Mouse (Mus musculus): ENCODE measurements around the gene Lrrn4. TPM values are rescaled to one million over a fixed set of nuclear protein-coding genes. Genes with fewer than 3 reads are reported as not detected.

The Lrrn4 gene
- total RNA-seq, 2 experiments from 2014 or later, result 0.23 to 0.27 TPM

- no peak for DNase-seq (ENCODE audit: extremely low spot score in 1 of 2, low spot score in 2 of 2)
- Histone ChIP-seq H3K27ac (no peak overlapping the region), H3K4me3 (no peak overlapping the region)
- TF ChIP-seq CTCF (IDR thresholded peaks at IDR 0.05), result no peak
- intact Hi-C loops (cut with DNase I), result loop anchor here (5.0 kb wide), 1 partner anchor 199 kb away; no protein-coding TSS in a partner anchor
These were observed 20.9 kb upstream of the Lrrn4 start for GRCm38 (mm10) chr2:132901636-132902035.

- no peak for TF ChIP-seq CTCF (IDR thresholded peaks at IDR 0.05)
- no peak for DNase-seq (ENCODE audit: extremely low spot score in 1 of 2, low spot score in 2 of 2)
- intact Hi-C loops (cut with DNase I), result loop anchor here (5.0 kb wide), 1 partner anchor 198 kb away; no protein-coding TSS in a partner anchor
- Histone ChIP-seq H3K27ac (no peak overlapping the region), H3K4me3 (no peak overlapping the region)
These were observed 19.9 kb upstream of the Lrrn4 start for GRCm38 (mm10) chr2:132900596-132900995.

- DNase-seq (ENCODE audit: extremely low spot score in 1 of 2, low spot score in 2 of 2), result no peak
- TF ChIP-seq CTCF (IDR thresholded peaks at IDR 0.05), result no peak
- H3K4me3 ChIP-seq, result no peak overlapping the region
- intact Hi-C loops (cut with DNase I), result no loop called here
- no peak overlapping the region for H3K27ac ChIP-seq
These were observed 17.5 kb upstream of the Lrrn4 start for GRCm38 (mm10) chr2:132898211-132898610.

- Histone ChIP-seq H3K27ac (no peak overlapping the region), H3K4me3 (no peak overlapping the region)
- DNase-seq (ENCODE audit: extremely low spot score in 1 of 2, low spot score in 2 of 2), result no peak
- intact Hi-C loops (cut with DNase I), result no loop called here
- TF ChIP-seq CTCF (IDR thresholded peaks at IDR 0.05), result no peak
These were observed 13.1 kb upstream of the Lrrn4 start for GRCm38 (mm10) chr2:132893826-132894225.

- no peak for DNase-seq (ENCODE audit: extremely low spot score in 1 of 2, low spot score in 2 of 2)
- TF ChIP-seq CTCF (IDR thresholded peaks at IDR 0.05), result no peak
- Histone ChIP-seq H3K27ac (no peak overlapping the region), H3K4me3 (no peak overlapping the region)
- intact Hi-C loops (cut with DNase I), result no loop called here
These were observed 4.6 kb upstream of the Lrrn4 start for GRCm38 (mm10) chr2:132885312-132885711.

- intact Hi-C loops (cut with DNase I), result no loop called here
- no peak for TF ChIP-seq CTCF (IDR thresholded peaks at IDR 0.05)
- Histone ChIP-seq H3K4me3 (no peak overlapping the region), H3K27ac (no peak overlapping the region)
- no peak for DNase-seq (ENCODE audit: extremely low spot score in 1 of 2, low spot score in 2 of 2)
These were observed 3.7 kb upstream of the Lrrn4 start for GRCm38 (mm10) chr2:132884303-132884967.

- TF ChIP-seq CTCF (IDR thresholded peaks at IDR 0.05), result no peak
- DNase-seq (ENCODE audit: extremely low spot score in 1 of 2, low spot score in 2 of 2), result peak in 1 of 2 experiments; percentile 12
- intact Hi-C loops (cut with DNase I), result no loop called here
- no peak overlapping the region for H3K27ac ChIP-seq
- H3K4me3 ChIP-seq, result peak overlapping the region; percentile 44
These were observed 1.2 kb downstream of the Lrrn4 start for GRCm38 (mm10) chr2:132879261-132880044.

GRCm38 (mm10) chr2:132876991-132877390 is 3.7 kb downstream of the Lrrn4 start:
- TF ChIP-seq CTCF (IDR thresholded peaks at IDR 0.05), result no peak
- no peak overlapping the region for H3K27ac ChIP-seq
- no peak overlapping the region for H3K4me3 ChIP-seq
- intact Hi-C loops (cut with DNase I), result no loop called here
- DNase-seq (ENCODE audit: extremely low spot score in 1 of 2, low spot score in 2 of 2), result no peak

GRCm38 (mm10) chr2:132873657-132874326 is 6.9 kb downstream of the Lrrn4 start:
- TF ChIP-seq CTCF (IDR thresholded peaks at IDR 0.05), result no peak
- H3K4me3 ChIP-seq, result no peak overlapping the region
- DNase-seq (ENCODE audit: extremely low spot score in 1 of 2, low spot score in 2 of 2), result no peak
- intact Hi-C loops (cut with DNase I), result no loop called here
- H3K27ac ChIP-seq, result no peak overlapping the region

- DNase-seq (ENCODE audit: extremely low spot score in 1 of 2, low spot score in 2 of 2), result no peak
- TF ChIP-seq CTCF (IDR thresholded peaks at IDR 0.05), result no peak
- H3K4me3 ChIP-seq, result no peak overlapping the region
- no peak overlapping the region for H3K27ac ChIP-seq
- intact Hi-C loops (cut with DNase I), result no loop called here
These were observed 9.0 kb downstream of the Lrrn4 start for GRCm38 (mm10) chr2:132871663-132872062.

- intact Hi-C loops (cut with DNase I), result no loop called here
- H3K4me3 ChIP-seq, result no peak overlapping the region
- H3K27ac ChIP-seq, result no peak overlapping the region
- TF ChIP-seq CTCF (IDR thresholded peaks at IDR 0.05), result no peak
- no peak for DNase-seq (ENCODE audit: extremely low spot score in 1 of 2, low spot score in 2 of 2)
These were observed 10.4 kb downstream of the Lrrn4 start for GRCm38 (mm10) chr2:132870286-132870685.

- intact Hi-C loops (cut with DNase I), result no loop called here
- no peak for DNase-seq (ENCODE audit: extremely low spot score in 1 of 2, low spot score in 2 of 2)
- Histone ChIP-seq H3K27ac (no peak overlapping the region), H3K4me3 (no peak overlapping the region)
- no peak for TF ChIP-seq CTCF (IDR thresholded peaks at IDR 0.05)
These were observed 11.0 kb downstream of the Lrrn4 start for GRCm38 (mm10) chr2:132869682-132870081.
